Mouse (Mus musculus): ENCODE measurements at regions not wholly inside any gene's neighbourhood (a gene's known extent, or its start where the extent isn't known, plus 50 kb on each side); places are given as distances from the start of the nearest gene placed in this dataset.
A peak's percentile ranks its signal among the peaks of the same experiment; 100 is the strongest.

GRCm38 (mm10) chr4:64432097-64432496 lies 385.3 kb upstream of the Tnc start:
- WGBS: 79% methylated on average over 1 of the region's 1 CpGs
- DNase-seq (ENCODE audit: low read depth, low spot score): no peak

GRCm38 (mm10) chr4:64437744-64438594 lies 391.2 kb upstream of the Tnc start:
- 49% methylated on average over 13 of the region's 13 CpGs for WGBS
- DNase-seq (ENCODE audit: low read depth, low spot score): no peak

- WGBS: 29% methylated on average over 1 of the region's 1 CpGs
These were observed 404.6 kb upstream of the Tnc start for GRCm38 (mm10) chr4:64451442-64451841.

GRCm38 (mm10) chr4:64451946-64452345 lies 405.1 kb upstream of the Tnc start:
- 61% methylated on average over 1 of the region's 1 CpGs for WGBS
- no peak for DNase-seq (ENCODE audit: low read depth, low spot score)

More at GRCm38 (mm10) chr4:64451442-64451841, 404.6 kb upstream of the Tnc start:
- DNase-seq (ENCODE audit: low read depth, low spot score): no peak

- no peak for DNase-seq (ENCODE audit: low read depth, low spot score)
- WGBS: 100% methylated on average over 1 of the region's 1 CpGs
These were observed 445.6 kb upstream of the Tnc start for GRCm38 (mm10) chr4:64492260-64492962.

GRCm38 (mm10) chr4:64497759-64498158 lies 450.9 kb upstream of the Tnc start:
- peak; percentile 69 for DNase-seq (ENCODE audit: low read depth, low spot score)

- WGBS: 87% methylated on average over 5 of the region's 5 CpGs
- no peak for DNase-seq (ENCODE audit: low read depth, low spot score)
These were observed 454.0 kb upstream of the Tnc start for GRCm38 (mm10) chr4:64500635-64501395.

GRCm38 (mm10) chr4:64521883-64522282 lies 475.1 kb upstream of the Tnc start:
- peak; percentile 16 for DNase-seq (ENCODE audit: low read depth, low spot score)

- no peak for DNase-seq (ENCODE audit: low read depth, low spot score)
- WGBS: 75% methylated on average over 4 of the region's 4 CpGs
These were observed 481.0 kb upstream of the Tnc start for GRCm38 (mm10) chr4:64527724-64528332.

GRCm38 (mm10) chr4:64530585-64530984 lies 483.8 kb upstream of the Tnc start:
- 66% methylated on average over 4 of the region's 4 CpGs for WGBS
- peak; percentile 6 for DNase-seq (ENCODE audit: low read depth, low spot score)

GRCm38 (mm10) chr4:64533019-64533418 lies 486.2 kb upstream of the Tnc start:
- DNase-seq (ENCODE audit: low read depth, low spot score): no peak
- WGBS: 48% methylated on average over 3 of the region's 3 CpGs

- 68% methylated on average over 6 of the region's 6 CpGs for WGBS
These were observed 488.9 kb upstream of the Tnc start for GRCm38 (mm10) chr4:64535554-64536253.

GRCm38 (mm10) chr4:64538009-64538408 lies 491.2 kb upstream of the Tnc start:
- DNase-seq (ENCODE audit: low read depth, low spot score): no peak
- 65% methylated on average over 4 of the region's 4 CpGs for WGBS

More at GRCm38 (mm10) chr4:64535554-64536253, 488.9 kb upstream of the Tnc start:
- DNase-seq (ENCODE audit: low read depth, low spot score): no peak

- DNase-seq (ENCODE audit: low read depth, low spot score): no peak
- WGBS: 58% methylated on average over 4 of the region's 4 CpGs
These were observed 497.9 kb upstream of the Tnc start for GRCm38 (mm10) chr4:64544576-64545185.

GRCm38 (mm10) chr4:64546386-64546785 lies 499.6 kb upstream of the Tnc start:
- DNase-seq (ENCODE audit: low read depth, low spot score): no peak
- WGBS: 69% methylated on average over 4 of the region's 4 CpGs

GRCm38 (mm10) chr4:64562511-64562910 lies 515.7 kb upstream of the Tnc start:
- no peak for DNase-seq (ENCODE audit: low read depth, low spot score)
- WGBS: 85% methylated on average over 1 of the region's 1 CpGs

- no peak for DNase-seq (ENCODE audit: low read depth, low spot score)
- 86% methylated on average over 3 of the region's 3 CpGs for WGBS
These were observed 517.2 kb upstream of the Tnc start for GRCm38 (mm10) chr4:64563996-64564395.

- DNase-seq (ENCODE audit: low read depth, low spot score): no peak
- 59% methylated on average over 1 of the region's 1 CpGs for WGBS
These were observed 523.9 kb upstream of the Tnc start for GRCm38 (mm10) chr4:64570666-64571065.

- 18% methylated on average over 1 of the region's 1 CpGs for WGBS
These were observed 529.1 kb upstream of the Tnc start for GRCm38 (mm10) chr4:64575901-64576300.

More at GRCm38 (mm10) chr4:64575901-64576300, 529.1 kb upstream of the Tnc start:
- no peak for DNase-seq (ENCODE audit: low read depth, low spot score)
